Mouse (Mus musculus) cerebellum, adult 2 months (tissue): ENCODE data around the gene Vapb. TPM values are rescaled to one million over a fixed set of nuclear protein-coding genes. Genes with fewer than 3 reads are reported as not detected.
"Not testable (repeated sequence)": the region's sequence is repeated elsewhere in the genome, so short reads cannot be mapped to it uniquely, and the experiment has no call there.

ENCODE experiments used
- DNase-seq, 2 experiments: peaks; one replicate each; pipeline ENCODE4 v3.0.0; 2021
- H3K27ac ChIP-seq: fragments of 200-500 bp; 2 replicates; pipeline ENCODE4 v1.5.1; 2012; ENCODE audit warnings: low read length, control low read depth, inconsistent platforms; ENCODE audit not compliant: insufficient read depth
- H3K27me3 ChIP-seq: fragments of 200-500 bp; 2 replicates; pipeline ENCODE4 v1.6.1; 2012; ENCODE audit warnings: inconsistent platforms, mild to moderate bottlenecking, low read length, moderate library complexity; ENCODE audit not compliant: control insufficient read depth, insufficient read depth
- H3K4me1 ChIP-seq: fragments of 200-500 bp; 2 replicates; pipeline ENCODE4 v1.6.1; 2011; ENCODE audit warnings: low read length; ENCODE audit not compliant: control insufficient read depth, insufficient read depth
- H3K4me3 ChIP-seq: fragments of 200-500 bp; replicated peaks from 2 replicates; pipeline ENCODE3; 2011; ENCODE audit warnings: mild to moderate bottlenecking, low read depth, low read length, control low read depth; ENCODE audit not compliant: insufficient read depth
- CTCF ChIP-seq: fragments of 200-500 bp; IDR thresholded peaks from 2 replicates; pipeline ENCODE4 v1.5.1; 2011; ENCODE audit warnings: low read depth, mild to moderate bottlenecking, control low read depth, low read length, moderate library complexity, borderline replicate concordance; ENCODE audit not compliant: insufficient read depth
- POLR2A ChIP-seq: fragments of 200-500 bp; IDR thresholded peaks from 2 replicates; pipeline ENCODE4 v1.6.1; 2011; ENCODE audit warnings: low read length, control low read depth, borderline replicate concordance; ENCODE audit not compliant: insufficient read depth
- WGBS: fragments of 180-500 bp; shearing (Covaris S2); methylation state at CpG from one replicate; pipeline ENCODE4 v1.1.7; 2018; 5-methylcytosine and 5-hydroxymethylcytosine counted together
- polyA plus RNA-seq: library from polyadenylated mRNA; depleted of rRNA; stranded (reverse); fragments of >200 nt; gene quantifications from 2 replicates; pipeline ENCODE4 v1.2.3, GENCODE M21; 2012; rRNA removed

Vapb gene
- 58.5 and 70.6 TPM in 2 replicates for polyA plus RNA-seq

DNA sequence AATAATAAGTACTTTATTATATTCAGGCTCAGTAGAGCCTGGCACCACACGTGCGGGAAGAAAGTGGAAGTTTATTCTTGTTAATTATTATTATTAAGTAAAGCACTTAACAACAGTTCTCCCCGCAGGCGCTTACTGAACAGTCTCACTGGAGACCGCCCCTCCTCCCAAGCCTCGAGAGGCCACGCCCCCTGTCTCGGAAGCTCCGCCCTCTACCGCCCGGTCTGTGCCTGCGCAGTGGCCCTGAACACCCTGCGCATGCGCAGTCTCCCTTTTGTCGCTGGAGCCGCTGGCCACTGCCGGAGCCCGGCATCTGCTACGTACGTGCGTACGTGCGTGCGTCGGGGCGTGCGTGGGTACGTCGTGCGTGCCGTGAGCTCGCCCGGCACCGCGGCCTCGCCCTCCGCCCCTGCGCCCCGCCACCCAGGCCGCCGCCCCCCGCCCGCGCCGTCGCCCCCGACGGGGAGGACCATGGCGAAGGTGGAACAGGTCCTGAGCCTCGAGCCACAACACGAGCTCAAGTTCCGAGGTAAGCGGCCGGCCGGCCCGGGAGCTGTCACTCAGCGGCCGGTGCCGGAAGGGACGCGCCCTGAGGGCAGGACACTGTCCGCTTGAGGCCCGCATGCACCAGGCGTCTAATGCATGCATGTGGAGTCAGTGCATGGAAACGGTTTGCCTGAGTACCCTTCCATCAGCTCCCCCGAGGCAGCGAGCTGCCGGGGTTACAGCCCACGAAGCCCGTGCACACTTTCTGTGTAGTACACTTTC lies at the start of gene Vapb:
Gene Vapb (plus strand): TSS at position 290 of the 768 bp plus-strand sequence.
- under 1% methylated on average over 68 of the region's 70 CpGs for WGBS
- Histone ChIP-seq H3K27ac (no peak within 1 kb of the TSS), H3K4me3 (peak within 1 kb of the TSS; percentile 84), H3K4me1 (peaks cover 12% of the 10 kb centered on the region), H3K27me3 (no peaks in the 10 kb centered on the region)
- DNase-seq: peak; percentile 98 to 99
- TF ChIP-seq CTCF: no peak
- TF ChIP-seq POLR2A: 0 out of 2 replicates have a peak, but pooled peaks have one; percentile 40

DNA sequence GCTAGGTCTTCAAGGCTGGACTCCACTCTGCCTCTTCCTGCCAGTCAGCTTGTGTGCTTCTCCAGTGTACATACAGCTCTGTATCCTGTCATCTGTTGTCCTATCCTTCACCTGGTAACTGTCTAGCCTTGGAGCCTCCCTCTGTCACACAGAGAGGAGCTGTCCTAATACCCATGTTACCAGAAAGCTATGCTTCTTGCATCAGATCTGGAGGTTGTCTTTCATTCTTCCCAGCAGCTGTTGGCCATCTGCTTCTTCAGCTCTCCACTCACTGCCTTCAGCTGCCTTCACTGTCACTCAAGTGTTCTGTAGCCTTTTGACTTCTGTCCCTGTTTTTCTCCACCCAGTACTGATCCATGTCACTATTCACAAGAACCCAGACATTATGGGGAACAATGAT lies 47.5 kb upstream of the Vapb start:
- no peak for TF ChIP-seq CTCF
- no peak for TF ChIP-seq POLR2A
- H3K27me3 ChIP-seq: no peaks in the 10 kb centered on the region
- no peak for DNase-seq
- peaks cover 7% of the 10 kb centered on the region for H3K4me1 ChIP-seq
- no peak overlapping the region for H3K27ac ChIP-seq
- H3K4me3 ChIP-seq: no peak overlapping the region

DNA sequence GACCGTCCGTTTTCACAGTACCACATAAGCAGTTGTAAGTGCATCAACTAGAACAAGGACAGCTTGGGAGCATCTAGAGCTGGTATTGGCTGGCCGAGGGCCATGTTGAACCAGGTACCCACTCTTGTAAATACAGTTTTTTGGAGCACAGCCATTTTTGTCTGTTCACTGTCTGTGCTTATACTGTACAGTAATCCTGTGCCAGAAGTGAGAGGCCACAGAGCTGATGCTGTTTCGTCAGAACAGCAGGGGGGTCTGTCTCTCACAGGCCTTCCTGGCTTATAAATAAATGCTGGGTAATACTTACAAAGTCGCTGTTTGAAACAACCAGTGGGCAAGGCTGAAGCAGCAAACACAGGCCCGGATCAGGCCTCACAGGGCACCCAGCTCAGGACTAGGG lies 45.6 kb upstream of the Vapb start:
- no peak overlapping the region for H3K27ac ChIP-seq
- no peaks in the 10 kb centered on the region for H3K27me3 ChIP-seq
- H3K4me1 ChIP-seq: peaks cover 4% of the 10 kb centered on the region; the same call in 1 of the 2 replicates
- TF ChIP-seq CTCF (no peak), POLR2A (no peak)
- H3K4me3 ChIP-seq: no peak overlapping the region
- DNase-seq: no peak
- WGBS: 32% methylated on average over 6 of the region's 6 CpGs

DNA sequence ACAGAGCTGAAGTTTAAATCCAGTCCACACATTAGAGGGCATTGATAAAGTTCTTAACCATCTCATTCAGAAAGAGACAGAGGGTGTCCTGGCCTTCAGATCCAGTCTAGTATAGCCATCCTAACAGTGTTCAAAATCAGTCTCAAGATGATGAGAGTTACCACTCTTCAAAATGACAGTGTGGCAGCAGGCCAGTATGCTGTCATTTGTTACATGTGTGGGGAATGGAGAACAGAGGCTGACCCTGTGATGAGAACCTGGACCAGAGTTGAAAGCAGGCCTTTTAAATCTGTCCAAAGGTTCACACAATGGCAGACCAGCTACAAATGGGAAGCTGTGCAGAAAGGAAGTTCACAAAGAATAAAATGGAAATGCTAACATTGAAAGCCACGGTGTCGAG lies 44.6 kb upstream of the Vapb start:
- TF ChIP-seq CTCF (no peak), POLR2A (no peak)
- Histone ChIP-seq H3K27me3 (no peaks in the 10 kb centered on the region), H3K4me1 (peaks cover 4% of the 10 kb centered on the region; the same call in 1 of the 2 replicates), H3K4me3 (no peak overlapping the region), H3K27ac (no peak overlapping the region)
- no peak for DNase-seq
- 83% methylated on average over 2 of the region's 2 CpGs for WGBS

DNA sequence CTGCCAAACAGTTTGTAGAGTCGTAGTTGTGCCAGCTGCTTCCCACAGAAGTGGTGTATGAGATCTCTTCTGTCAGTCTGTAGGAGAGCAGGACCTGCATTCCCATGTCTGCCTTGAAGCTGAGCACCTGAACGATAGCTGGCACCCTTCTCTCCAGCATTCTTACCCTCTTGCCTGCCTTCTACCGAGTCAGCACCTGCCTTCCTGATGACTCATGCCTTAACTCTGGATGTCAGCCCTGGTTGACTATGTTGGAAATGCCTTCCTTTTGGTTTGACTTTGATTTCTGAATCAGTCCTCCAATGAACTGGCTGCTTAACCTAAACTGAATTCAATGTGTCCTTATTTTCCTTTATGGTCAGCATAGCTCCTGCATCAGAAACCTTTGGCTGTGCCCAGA lies 38.5 kb upstream of the Vapb start:
- 48% methylated on average over 3 of the region's 3 CpGs for WGBS
- Histone ChIP-seq H3K27ac (no peak overlapping the region), H3K4me3 (no peak overlapping the region), H3K4me1 (no peaks in the 10 kb centered on the region; the same call in 1 of the 2 replicates), H3K27me3 (no peaks in the 10 kb centered on the region)
- no peak for DNase-seq
- TF ChIP-seq POLR2A: no peak
- no peak for TF ChIP-seq CTCF

DNA sequence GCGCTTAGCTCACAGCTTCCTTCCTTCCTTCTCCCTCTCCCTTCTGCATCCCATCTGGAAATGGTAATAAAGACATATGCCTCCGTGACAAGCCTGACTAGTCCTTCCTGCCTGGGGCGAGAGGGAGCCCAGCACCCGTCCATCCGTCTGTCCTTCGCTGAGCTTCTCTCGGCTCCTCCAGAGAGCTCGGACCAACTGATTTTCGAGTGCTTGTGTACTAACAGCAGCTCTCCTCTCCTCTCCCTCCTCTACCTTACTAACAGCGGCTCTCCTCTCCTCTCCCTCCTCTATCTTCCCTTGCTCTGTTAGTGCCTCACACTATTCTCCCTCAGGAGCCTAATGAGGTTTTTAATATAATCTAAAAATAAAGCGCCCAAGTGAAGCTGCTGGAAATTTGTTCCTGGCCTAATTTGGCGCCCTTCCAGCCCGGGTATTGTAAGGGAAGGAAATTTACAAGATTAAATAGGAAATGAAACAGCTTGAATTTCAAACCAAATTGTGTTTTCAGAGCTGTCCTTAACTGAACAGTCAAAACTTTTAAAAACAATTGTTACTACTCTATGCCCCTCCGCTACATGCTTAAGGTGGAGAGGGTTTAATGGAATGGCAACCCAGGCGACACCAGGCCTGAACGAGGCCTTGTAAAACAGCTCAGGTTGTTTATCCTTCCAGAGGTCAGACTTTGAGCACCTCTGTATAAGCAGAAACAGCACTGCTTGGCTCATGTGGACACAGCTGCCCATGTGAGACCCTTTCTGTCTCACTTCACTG lies 35.0 kb upstream of the Vapb start:
- H3K27ac ChIP-seq: 0 out of 2 replicates have a peak overlapping the region, but pooled peaks have one; percentile 5
- no peak overlapping the region for H3K4me3 ChIP-seq
- TF ChIP-seq POLR2A (no peak), CTCF (no peak)
- WGBS: 65% methylated on average over 16 of the region's 16 CpGs
- H3K4me1 ChIP-seq: no peaks in the 10 kb centered on the region; the same call in 1 of the 2 replicates
- no peaks in the 10 kb centered on the region for H3K27me3 ChIP-seq
- peak in 1 of 2 experiments; percentile 18 for DNase-seq

DNA sequence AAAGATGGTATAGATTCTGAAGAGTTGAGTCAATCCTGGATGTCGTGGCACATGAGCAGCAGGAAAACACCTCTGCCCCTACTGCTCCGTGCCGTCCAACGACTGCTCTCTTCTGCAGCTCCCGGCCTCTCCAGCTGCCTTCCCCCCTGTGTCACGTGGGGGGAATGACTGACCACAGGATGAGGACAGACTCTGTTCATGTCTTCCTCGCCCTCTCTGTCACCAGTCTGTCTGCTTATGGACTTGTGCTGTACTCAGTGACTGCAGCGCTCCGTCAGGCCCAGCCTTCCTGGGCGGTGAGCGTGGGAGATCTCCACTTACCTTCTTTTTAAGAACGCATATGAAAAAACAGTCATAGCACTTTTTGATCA lies 34.5 kb upstream of the Vapb start:
- Histone ChIP-seq H3K4me3 (no peak overlapping the region), H3K27me3 (no peaks in the 10 kb centered on the region), H3K4me1 (no peaks in the 10 kb centered on the region; the same call in 1 of the 2 replicates), H3K27ac (no peak overlapping the region)
- DNase-seq: no peak
- WGBS: 92% methylated on average over 12 of the region's 12 CpGs
- TF ChIP-seq CTCF: no peak

DNA sequence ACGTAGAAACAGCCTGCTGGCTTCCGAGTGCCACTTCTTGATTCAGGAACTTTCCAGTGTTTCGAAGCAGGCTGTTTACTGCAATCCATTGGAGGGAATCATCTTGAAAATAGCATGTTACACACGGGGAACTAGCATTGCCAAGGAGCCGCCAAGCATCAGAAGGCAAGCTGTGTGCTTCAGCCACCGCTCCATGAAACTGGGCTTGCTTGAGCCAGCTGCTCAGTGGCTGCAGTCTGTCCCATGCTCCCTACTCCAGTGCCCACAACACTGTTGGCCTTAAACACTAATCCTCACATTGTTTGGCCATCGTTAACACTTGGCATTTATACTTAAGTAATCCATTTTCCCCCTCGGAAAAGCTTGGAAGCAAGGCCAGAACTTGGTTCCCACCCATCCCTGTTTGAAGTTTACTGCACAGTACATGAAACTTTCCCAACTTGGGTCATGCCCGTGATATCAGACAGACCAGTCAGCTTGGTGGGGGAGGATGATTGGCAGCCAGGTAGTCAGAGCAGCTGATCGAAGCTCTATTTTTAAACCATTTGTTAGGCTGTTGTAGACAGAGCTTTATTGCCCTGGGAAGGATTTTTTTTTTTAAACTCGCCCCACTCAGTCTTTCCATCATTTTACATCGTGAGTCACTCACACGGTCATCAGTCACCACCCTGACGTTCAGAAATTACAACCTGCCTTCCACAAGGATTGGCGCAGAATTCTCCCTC lies 31.3 kb upstream of the Vapb start:
- Histone ChIP-seq H3K27me3 (no peaks in the 10 kb centered on the region), H3K4me3 (no peak overlapping the region), H3K4me1 (no peaks in the 10 kb centered on the region; the same call in 1 of the 2 replicates), H3K27ac (no peak overlapping the region)
- DNase-seq: no peak
- 39% methylated on average over 15 of the region's 15 CpGs for WGBS
- no peak for TF ChIP-seq POLR2A
- TF ChIP-seq CTCF: no peak

DNA sequence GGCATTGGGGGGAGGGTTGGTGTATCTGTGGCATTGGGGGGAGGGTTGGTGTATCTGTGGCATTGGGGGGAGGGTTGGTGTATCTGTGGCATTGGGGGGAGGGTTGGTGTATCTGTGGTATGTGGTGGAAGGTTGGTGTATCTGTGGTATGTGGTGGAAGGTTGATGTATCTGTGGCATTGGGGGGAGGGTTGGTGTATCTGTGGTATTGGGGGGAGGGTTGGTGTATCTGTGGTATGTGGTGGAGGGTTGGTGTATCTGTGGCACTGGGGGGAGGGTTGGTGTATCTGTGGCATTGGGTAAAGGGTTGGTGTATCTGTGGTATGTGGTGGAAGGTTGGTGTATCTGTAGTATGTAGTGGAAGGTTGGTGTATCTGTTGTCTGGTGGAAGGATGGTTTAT lies 29.7 kb upstream of the Vapb start:
- H3K27me3 ChIP-seq, H3K27ac ChIP-seq, H3K4me1 ChIP-seq, DNase-seq, H3K4me3 ChIP-seq: not testable (repeated sequence)
